Mouse (Mus musculus): Measurements from ENCODE around the gene Sds. TPM values are rescaled to one million over a fixed set of nuclear protein-coding genes. Genes with fewer than 3 reads are reported as not detected.
A peak's percentile ranks its signal among the peaks of the same experiment; 100 is the strongest.

Sds gene
- polyA plus RNA-seq, 1 experiment, result 5.2 TPM

DNA sequence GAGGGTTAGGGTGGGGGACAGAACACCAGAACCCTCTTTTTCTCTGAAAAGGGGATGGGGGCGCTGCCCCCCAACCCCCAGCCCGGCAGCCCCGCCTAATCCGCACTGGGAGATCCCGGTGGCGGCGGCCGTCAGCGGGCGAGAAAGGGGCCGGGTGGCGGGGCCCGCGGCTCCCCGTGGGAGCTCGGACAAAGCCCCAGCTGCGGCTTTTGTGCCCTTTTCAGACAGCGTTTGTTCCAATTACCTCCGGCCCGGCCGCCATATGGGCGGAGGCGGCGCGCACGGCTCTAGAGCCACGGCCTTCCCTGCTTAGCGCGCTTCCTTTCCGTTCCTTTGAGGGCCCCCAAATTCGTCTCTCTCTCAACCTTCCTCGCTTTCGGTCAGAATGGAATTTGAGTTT is 38.3 kb upstream of the Sds start:
- Histone ChIP-seq H3K27ac (ENCODE audit: control insufficient read depth, insufficient read depth, low read depth, low read length, poor library complexity) (no peak overlapping the region), H3K4me3 (replicated peaks; ENCODE audit: control insufficient read depth, low read depth, low read length) (no peak overlapping the region), H3K4me1 (ENCODE audit: control insufficient read depth, insufficient read depth, low read length) (no peaks in the 10 kb centered on the region)
- 4% methylated on average over 33 of the region's 33 CpGs for WGBS
- no peak for TF ChIP-seq CTCF (IDR thresholded peaks at IDR 0.05; ENCODE audit: control insufficient read depth, insufficient read depth, low read length)
- TF ChIP-seq POLR2A (IDR thresholded peaks at IDR 0.05; ENCODE audit: borderline replicate concordance, control insufficient read depth, low read depth, low read length), result no peak

DNA sequence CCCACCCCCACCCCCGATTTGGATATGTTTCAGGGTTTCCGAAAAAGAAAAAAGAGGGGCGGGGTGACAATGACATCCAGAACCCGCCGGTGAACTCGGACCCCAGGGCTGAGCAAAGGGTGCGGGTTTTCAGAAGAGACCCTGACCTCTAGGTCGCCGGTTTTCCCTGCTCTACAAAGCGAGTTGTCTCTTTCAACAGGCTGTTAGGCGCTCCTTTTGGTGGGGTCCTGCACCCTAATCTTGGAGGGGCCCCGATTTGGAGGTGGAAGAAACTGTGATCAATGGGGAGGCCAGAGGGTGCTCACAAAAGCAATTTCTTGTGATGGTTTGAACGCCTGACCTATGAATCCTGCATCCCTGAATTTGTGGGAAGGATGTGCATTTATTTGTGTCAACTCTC is 37.9 kb upstream of the Sds start:
- H3K4me1 ChIP-seq (ENCODE audit: control insufficient read depth, insufficient read depth, low read length), result no peaks in the 10 kb centered on the region
- 4% methylated on average over 13 of the region's 13 CpGs for WGBS
- TF ChIP-seq CTCF (IDR thresholded peaks at IDR 0.05; ENCODE audit: control insufficient read depth, insufficient read depth, low read length), result no peak
- no peak for TF ChIP-seq POLR2A (IDR thresholded peaks at IDR 0.05; ENCODE audit: borderline replicate concordance, control insufficient read depth, low read depth, low read length)
- H3K4me3 ChIP-seq (replicated peaks; ENCODE audit: control insufficient read depth, low read depth, low read length), result no peak overlapping the region
- no peak overlapping the region for H3K27ac ChIP-seq (ENCODE audit: control insufficient read depth, insufficient read depth, low read depth, low read length, poor library complexity)

DNA sequence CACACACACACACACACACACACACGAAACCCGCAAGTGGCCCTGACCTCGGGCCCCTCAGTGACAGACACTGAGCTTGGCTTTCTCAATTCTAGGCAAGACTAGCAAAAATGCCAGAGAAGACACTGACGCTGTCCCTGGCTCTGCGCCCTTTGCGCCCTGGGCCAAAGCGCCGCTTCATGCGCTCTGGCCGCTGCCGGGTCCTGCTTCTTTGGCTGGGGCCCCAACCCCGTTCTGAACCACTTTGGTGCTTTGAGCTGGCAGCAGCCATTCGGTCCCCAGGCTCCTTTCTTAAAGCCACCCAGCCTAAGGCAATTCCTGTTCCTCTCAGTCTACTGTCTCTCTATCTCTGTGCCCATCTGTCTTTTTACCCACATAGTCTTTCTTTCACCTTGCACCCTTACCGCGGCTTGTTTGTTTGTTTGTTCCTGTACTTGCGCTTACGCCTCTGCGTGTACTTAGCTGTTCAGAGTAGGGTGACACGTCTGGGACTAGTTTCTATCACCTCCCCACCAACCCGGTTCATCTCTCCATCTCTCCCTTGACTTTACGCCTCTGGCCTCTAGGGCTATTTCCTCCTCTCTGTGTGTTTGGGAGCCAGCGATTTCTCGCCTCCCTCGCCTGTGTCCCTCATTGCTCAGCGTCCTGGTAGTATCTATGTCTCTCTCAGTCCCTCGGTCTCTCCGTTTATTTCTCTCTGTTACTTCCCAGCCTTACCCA is 37.2 kb upstream of the Sds start:
- 4% methylated on average over 27 of the region's 27 CpGs for WGBS

DNA sequence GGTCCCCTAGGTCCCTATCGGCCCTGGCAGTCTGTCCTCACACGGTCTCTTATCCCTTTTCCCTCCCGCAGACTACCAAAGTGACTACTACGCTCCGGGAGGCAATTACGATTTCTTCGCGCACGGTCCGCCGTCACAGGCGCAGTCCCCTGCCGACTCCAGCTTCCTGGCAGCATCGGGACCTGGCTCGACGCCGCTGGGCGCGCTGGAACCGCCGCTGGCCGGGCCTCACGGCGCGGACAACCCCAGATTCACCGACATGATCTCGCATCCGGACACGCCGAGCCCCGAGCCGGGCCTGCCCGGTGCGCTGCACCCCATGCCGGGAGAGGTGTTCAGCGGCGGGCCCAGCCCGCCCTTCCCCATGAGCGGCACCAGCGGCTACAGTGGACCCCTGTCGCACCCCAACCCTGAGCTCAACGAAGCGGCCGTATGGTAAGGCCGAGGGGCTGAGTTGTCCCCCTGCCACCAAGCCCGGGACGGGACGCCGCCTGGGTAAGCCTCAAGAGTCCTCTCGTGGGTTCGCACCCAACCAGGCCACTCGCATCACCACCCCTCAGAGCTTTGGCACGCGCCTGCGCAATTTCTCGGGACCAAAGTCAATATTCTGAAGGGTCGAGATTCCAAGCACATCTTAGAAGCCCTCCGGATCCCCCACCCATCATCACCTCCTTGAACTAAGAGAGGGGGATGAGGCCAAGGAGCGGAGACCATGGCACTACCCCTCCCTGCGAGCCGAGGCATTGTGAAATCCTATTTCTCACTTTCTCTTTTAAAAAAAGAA is 36.2 kb upstream of the Sds start:
- no peaks in the 10 kb centered on the region for H3K4me1 ChIP-seq (ENCODE audit: control insufficient read depth, insufficient read depth, low read length)
- 3% methylated on average over 61 of the region's 61 CpGs for WGBS
- no peak overlapping the region for H3K27ac ChIP-seq (ENCODE audit: control insufficient read depth, insufficient read depth, low read depth, low read length, poor library complexity)
- TF ChIP-seq CTCF (IDR thresholded peaks at IDR 0.05; ENCODE audit: control insufficient read depth, insufficient read depth, low read length), result no peak
- no peak for TF ChIP-seq POLR2A (IDR thresholded peaks at IDR 0.05; ENCODE audit: borderline replicate concordance, control insufficient read depth, low read depth, low read length)
- H3K4me3 ChIP-seq (replicated peaks; ENCODE audit: control insufficient read depth, low read depth, low read length), result no peak overlapping the region

More for the DNA sequence above, 37.2 kb upstream of the Sds start:
- no peak overlapping the region for H3K4me3 ChIP-seq (replicated peaks; ENCODE audit: control insufficient read depth, low read depth, low read length)
- H3K27ac ChIP-seq (ENCODE audit: control insufficient read depth, insufficient read depth, low read depth, low read length, poor library complexity), result no peak overlapping the region
- no peak for TF ChIP-seq CTCF (IDR thresholded peaks at IDR 0.05; ENCODE audit: control insufficient read depth, insufficient read depth, low read length)
- no peak for TF ChIP-seq POLR2A (IDR thresholded peaks at IDR 0.05; ENCODE audit: borderline replicate concordance, control insufficient read depth, low read depth, low read length)
- no peaks in the 10 kb centered on the region for H3K4me1 ChIP-seq (ENCODE audit: control insufficient read depth, insufficient read depth, low read length)

DNA sequence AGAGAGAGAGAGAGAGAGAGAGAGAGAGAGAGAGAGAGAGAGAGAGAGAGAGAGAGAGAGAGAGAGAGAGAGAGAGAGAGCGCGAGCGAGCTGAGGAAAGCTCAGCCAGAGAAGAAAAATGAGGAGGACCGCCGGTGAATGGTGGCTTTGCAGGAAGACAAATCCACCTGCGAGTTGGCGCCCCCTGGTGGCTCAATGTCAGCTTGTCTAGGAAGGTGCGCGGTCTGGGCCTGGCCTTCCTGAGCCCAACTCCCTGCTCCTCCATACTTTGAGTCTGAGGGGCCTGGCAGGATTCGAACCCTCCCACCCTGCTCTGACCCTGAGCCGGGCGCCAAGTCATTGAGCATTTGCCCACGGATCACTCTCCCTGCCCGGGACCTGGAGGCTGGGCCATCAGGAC is 35.6 kb upstream of the Sds start:
- 6% methylated on average over 14 of the region's 14 CpGs for WGBS
- Histone ChIP-seq H3K4me1 (ENCODE audit: control insufficient read depth, insufficient read depth, low read length) (no peaks in the 10 kb centered on the region), H3K27ac (ENCODE audit: control insufficient read depth, insufficient read depth, low read depth, low read length, poor library complexity) (no peak overlapping the region), H3K4me3 (replicated peaks; ENCODE audit: control insufficient read depth, low read depth, low read length) (no peak overlapping the region)
- TF ChIP-seq POLR2A (IDR thresholded peaks at IDR 0.05; ENCODE audit: borderline replicate concordance, control insufficient read depth, low read depth, low read length) (no peak), CTCF (IDR thresholded peaks at IDR 0.05; ENCODE audit: control insufficient read depth, insufficient read depth, low read length) (peak; percentile 88)

DNA sequence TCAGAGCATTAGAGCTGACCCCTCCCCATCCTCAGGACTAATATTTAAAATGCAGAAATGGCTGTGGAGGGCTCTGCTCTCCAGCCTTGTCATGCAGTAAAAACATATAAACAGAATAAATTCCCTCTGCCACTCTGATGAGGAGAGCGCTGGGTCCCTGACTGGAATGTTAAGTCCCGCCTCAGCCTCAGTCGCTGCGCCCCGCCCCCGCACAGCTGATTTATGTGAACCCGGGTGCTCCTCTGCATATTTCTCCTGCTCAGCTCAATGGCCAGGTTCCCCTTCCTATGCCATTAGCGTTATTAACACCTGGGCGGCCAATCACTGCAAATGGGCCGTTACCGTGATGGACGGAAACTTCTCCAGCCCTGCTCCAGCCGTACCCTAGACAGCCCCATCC is 29.0 kb upstream of the Sds start:
- H3K4me3 ChIP-seq (replicated peaks; ENCODE audit: control insufficient read depth, low read depth, low read length), result no peak overlapping the region
- TF ChIP-seq POLR2A (IDR thresholded peaks at IDR 0.05; ENCODE audit: borderline replicate concordance, control insufficient read depth, low read depth, low read length) (no peak), CTCF (IDR thresholded peaks at IDR 0.05; ENCODE audit: control insufficient read depth, insufficient read depth, low read length) (no peak)
- no peak overlapping the region; the same call in 1 of the 2 replicates for H3K27ac ChIP-seq (ENCODE audit: control insufficient read depth, insufficient read depth, low read depth, low read length, poor library complexity)
- H3K4me1 ChIP-seq (ENCODE audit: control insufficient read depth, insufficient read depth, low read length), result no peaks in the 10 kb centered on the region
- WGBS, result 28% methylated on average over 13 of the region's 13 CpGs

DNA sequence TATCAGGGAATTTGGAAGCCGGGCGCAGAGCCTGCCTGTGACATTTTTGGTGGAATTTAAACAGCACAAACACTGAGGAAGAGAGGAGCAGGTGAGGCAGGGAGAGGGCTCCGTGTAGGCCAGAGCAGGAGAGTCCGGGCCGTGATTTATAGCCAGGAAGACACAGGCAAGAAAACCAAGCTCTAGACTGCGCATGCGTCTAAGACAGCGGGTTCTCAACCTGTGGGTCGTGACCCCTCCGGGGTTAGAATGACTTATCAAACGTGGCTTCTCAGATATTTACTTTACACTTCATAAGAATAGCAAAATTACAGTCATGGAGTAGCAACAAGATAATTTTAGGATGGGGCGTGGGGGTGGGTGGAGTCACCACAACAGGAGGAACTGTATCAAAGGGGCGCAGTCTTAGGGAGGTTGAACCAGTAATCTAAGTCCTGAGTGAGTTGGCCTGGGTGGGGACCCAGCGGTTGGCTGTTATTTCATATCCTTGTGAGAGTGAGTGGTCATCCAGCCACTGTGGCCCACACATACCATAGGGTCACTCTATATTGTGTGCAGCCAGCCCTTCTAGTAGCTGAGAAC is 21.5 kb upstream of the Sds start:
- 45% methylated on average over 14 of the region's 14 CpGs for WGBS
- H3K4me3 ChIP-seq (replicated peaks; ENCODE audit: control insufficient read depth, low read depth, low read length), result no peak overlapping the region
- no peaks in the 10 kb centered on the region for H3K4me1 ChIP-seq (ENCODE audit: control insufficient read depth, insufficient read depth, low read length)
- no peak overlapping the region for H3K27ac ChIP-seq (ENCODE audit: control insufficient read depth, insufficient read depth, low read depth, low read length, poor library complexity)
- TF ChIP-seq CTCF (IDR thresholded peaks at IDR 0.05; ENCODE audit: control insufficient read depth, insufficient read depth, low read length) (no peak), POLR2A (IDR thresholded peaks at IDR 0.05; ENCODE audit: borderline replicate concordance, control insufficient read depth, low read depth, low read length) (no peak)

DNA sequence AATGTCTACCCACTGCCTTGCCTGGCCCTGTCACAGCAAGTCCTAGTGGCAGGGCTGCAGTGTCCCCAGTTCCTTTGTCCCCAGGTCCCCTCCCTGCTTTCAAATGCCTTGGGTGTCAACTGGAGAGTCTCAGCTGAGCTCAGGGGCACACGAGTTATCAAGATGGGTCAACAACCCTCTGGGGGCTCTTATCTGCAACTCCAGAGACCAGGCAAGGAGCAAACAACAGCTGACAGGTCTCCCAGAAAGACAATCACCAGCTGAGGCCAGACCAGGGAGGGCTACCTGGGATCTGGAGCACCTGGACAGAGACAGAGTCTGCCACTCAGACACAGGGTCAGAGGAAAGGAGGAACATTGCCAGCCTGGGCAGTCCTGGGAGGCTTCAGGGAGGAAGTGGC is 20.1 kb upstream of the Sds start:
- H3K27ac ChIP-seq (ENCODE audit: control insufficient read depth, insufficient read depth, low read depth, low read length, poor library complexity), result no peak overlapping the region
- H3K4me1 ChIP-seq (ENCODE audit: control insufficient read depth, insufficient read depth, low read length), result no peaks in the 10 kb centered on the region
- no peak overlapping the region for H3K4me3 ChIP-seq (replicated peaks; ENCODE audit: control insufficient read depth, low read depth, low read length)
- 6% methylated on average over 1 of the region's 1 CpGs for WGBS
- no peak for TF ChIP-seq CTCF (IDR thresholded peaks at IDR 0.05; ENCODE audit: control insufficient read depth, insufficient read depth, low read length)
